Mouse (Mus musculus) kidney, embryonic 15.5 days (tissue): ENCODE data around the gene Rap2a. TPM values are rescaled to one million over a fixed set of nuclear protein-coding genes. Genes with fewer than 3 reads are reported as not detected.

Experiments used
- ATAC-seq: fragments of 200-750 bp; cut with Nextera tagmentation; replicated peaks from 2 replicates; pipeline ENCODE4 v1.8.0; 2017; ENCODE audit warnings: moderate TSS enrichment; ENCODE audit not compliant: low FRiP score
- H3K27ac ChIP-seq: fragments of 300-500 bp; sonication (generic); 2 replicates; pipeline ENCODE4 v1.5.1; 2015; ENCODE audit warnings: mild to moderate bottlenecking, inconsistent platforms
- H3K27me3 ChIP-seq: fragments of 300-500 bp; sonication (generic); 2 replicates; pipeline ENCODE4 v1.6.1; 2015; ENCODE audit warnings: inconsistent platforms
- H3K36me3 ChIP-seq: fragments of 300-500 bp; sonication (generic); 2 replicates; pipeline ENCODE4 v1.6.1; 2015; ENCODE audit warnings: inconsistent platforms
- H3K4me1 ChIP-seq: fragments of 300-500 bp; sonication (generic); 2 replicates; pipeline ENCODE4 v1.6.1; 2015; ENCODE audit warnings: inconsistent platforms
- H3K4me2 ChIP-seq: fragments of 300-500 bp; sonication (generic); 2 replicates; pipeline ENCODE4 v1.6.1; 2015; ENCODE audit warnings: moderate library complexity, mild to moderate bottlenecking, inconsistent platforms
- H3K4me3 ChIP-seq: fragments of 300-500 bp; sonication (generic); replicated peaks from 2 replicates; pipeline ENCODE4 v1.5.1; 2015; ENCODE audit warnings: mild to moderate bottlenecking, inconsistent platforms
- H3K9ac ChIP-seq: fragments of 300-500 bp; sonication (generic); 2 replicates; pipeline ENCODE4 v1.6.1; 2015; ENCODE audit warnings: mild to moderate bottlenecking, inconsistent platforms
- H3K9me3 ChIP-seq: fragments of 300-500 bp; sonication (generic); replicated peaks from 2 replicates; pipeline ENCODE4 v1.6.1; 2016; ENCODE audit warnings: inconsistent platforms
- WGBS: fragments of 180-500 bp; shearing (Covaris S2); methylation state at CpG from one replicate; pipeline ENCODE4 v1.1.7; 2015; ENCODE audit warnings: mixed read lengths; 5-methylcytosine and 5-hydroxymethylcytosine counted together
- polyA plus RNA-seq: library from polyadenylated mRNA; unstranded; fragments of >200 nt; fragmentation: Nextera tagmentation; extraction: Ambion mirVana; gene quantifications from 2 replicates; pipeline ENCODE4 v1.2.1, GENCODE M21; 2015

Rap2a gene
- polyA plus RNA-seq, 1 experiment from 2014 or later: 16.2 TPM

GRCm38 (mm10) chr14:120544495-120544894, 66.3 kb downstream of the Rap2a start:
- WGBS: 85% methylated on average over 6 of the region's 6 CpGs
- H3K27me3 ChIP-seq: no peaks in the 10 kb centered on the region
- no peak overlapping the region for H3K4me2 ChIP-seq
- H3K36me3 ChIP-seq: no peaks in the 10 kb centered on the region
- no peak overlapping the region for H3K9ac ChIP-seq
- H3K4me3 ChIP-seq: no peak overlapping the region
- H3K27ac ChIP-seq: 0 out of 2 replicates have a peak overlapping the region, but pooled peaks have one; percentile 32
- no peaks in the 10 kb centered on the region for H3K4me1 ChIP-seq
- no peak for ATAC-seq
- H3K9me3 ChIP-seq: no peaks in the 10 kb centered on the region

GRCm38 (mm10) chr14:120544946-120545345, 66.7 kb downstream of the Rap2a start:
- Histone ChIP-seq H3K27me3 (no peaks in the 10 kb centered on the region), H3K9ac (no peak overlapping the region), H3K4me3 (no peak overlapping the region), H3K9me3 (no peaks in the 10 kb centered on the region), H3K4me1 (no peaks in the 10 kb centered on the region), H3K27ac (0 out of 2 replicates have a peak overlapping the region, but pooled peaks have one; percentile 32), H3K4me2 (no peak overlapping the region), H3K36me3 (no peaks in the 10 kb centered on the region)
- 78% methylated on average over 2 of the region's 2 CpGs for WGBS
- ATAC-seq: no peak

Other genes starting within 250 kb of the Rap2a start
- 91.4 and 91.7 TPM in 2 replicates for gene Mbnl2, start 202.8 kb upstream of the Rap2a start, polyA plus RNA-seq